Mouse (Mus musculus) frontal cortex, postnatal 10 days (tissue): ENCODE data around the gene Sugt1.

Source experiments
- DNase-seq, 2 experiments: peaks; one replicate each; pipeline ENCODE4 v3.0.0; 2022; ENCODE audit warnings: low spot score in 2 of 2, mixed read lengths in 1 of 2

Gene Sugt1

GRCm38 (mm10) chr14:79607352-79607751 is 19.9 kb downstream of the Sugt1 start:
- DNase-seq, result no peak

GRCm38 (mm10) chr14:79608286-79608685 is 20.8 kb downstream of the Sugt1 start:
- DNase-seq, result no peak

- DNase-seq, result no peak
These were observed 29.8 kb downstream of the Sugt1 start for GRCm38 (mm10) chr14:79617121-79617828.

- no peak for DNase-seq
These were observed 32.3 kb downstream of the Sugt1 start for GRCm38 (mm10) chr14:79619802-79620201.

GRCm38 (mm10) chr14:79621143-79621542 is 33.7 kb downstream of the Sugt1 start:
- DNase-seq, result no peak

- no peak for DNase-seq
These were observed 44.8 kb downstream of the Sugt1 start for GRCm38 (mm10) chr14:79632330-79632729.

GRCm38 (mm10) chr14:79633196-79633595 is 45.7 kb downstream of the Sugt1 start:
- no peak for DNase-seq

- DNase-seq, result no peak
These were observed 49.3 kb downstream of the Sugt1 start for GRCm38 (mm10) chr14:79636814-79637213.

GRCm38 (mm10) chr14:79642063-79642462 is 54.6 kb downstream of the Sugt1 start:
- no peak for DNase-seq

GRCm38 (mm10) chr14:79645378-79645777 is 57.9 kb downstream of the Sugt1 start:
- DNase-seq, result no peak

- no peak for DNase-seq
These were observed 62.2 kb downstream of the Sugt1 start for GRCm38 (mm10) chr14:79649680-79650079.

- no peak for DNase-seq
These were observed 65.2 kb downstream of the Sugt1 start for GRCm38 (mm10) chr14:79652654-79653053.

GRCm38 (mm10) chr14:79658286-79658685 is 70.8 kb downstream of the Sugt1 start:
- peak; percentile 46 to 52 for DNase-seq

- DNase-seq, result no peak
These were observed 71.4 kb downstream of the Sugt1 start for GRCm38 (mm10) chr14:79658748-79659508.

- DNase-seq, result no peak
These were observed 73.0 kb downstream of the Sugt1 start for GRCm38 (mm10) chr14:79660467-79660866.

- DNase-seq, result peak in 1 of 2 experiments; percentile 44
These were observed 73.8 kb downstream of the Sugt1 start for GRCm38 (mm10) chr14:79661005-79661917.

GRCm38 (mm10) chr14:79662001-79662400 is 74.5 kb downstream of the Sugt1 start, which contains the start of gene Cnmd:
Gene Cnmd, minus strand, starts transcription at chr14:79662170.
- DNase-seq, result no peak

- DNase-seq, result no peak
These were observed 83.5 kb downstream of the Sugt1 start for GRCm38 (mm10) chr14:79671008-79671407.

- DNase-seq, result no peak
These were observed 85.1 kb downstream of the Sugt1 start for GRCm38 (mm10) chr14:79672567-79672966.

GRCm38 (mm10) chr14:79673083-79674013 is 85.9 kb downstream of the Sugt1 start:
- no peak for DNase-seq
